Mouse (Mus musculus) ES-CJ7 (cell line): ENCODE data around the gene Asb13.
A peak's percentile ranks its signal among the peaks of the same experiment; 100 is the strongest.

Experiments
- DNase-seq: peaks from one replicate; pipeline ENCODE4 v3.0.0; 2011; ENCODE audit warnings: low read depth, low spot score

Gene Asb13

GRCm38 (mm10) chr13:3664241-3664640, 30.4 kb downstream of the Asb13 start:
- DNase-seq, result no peak

DNA sequence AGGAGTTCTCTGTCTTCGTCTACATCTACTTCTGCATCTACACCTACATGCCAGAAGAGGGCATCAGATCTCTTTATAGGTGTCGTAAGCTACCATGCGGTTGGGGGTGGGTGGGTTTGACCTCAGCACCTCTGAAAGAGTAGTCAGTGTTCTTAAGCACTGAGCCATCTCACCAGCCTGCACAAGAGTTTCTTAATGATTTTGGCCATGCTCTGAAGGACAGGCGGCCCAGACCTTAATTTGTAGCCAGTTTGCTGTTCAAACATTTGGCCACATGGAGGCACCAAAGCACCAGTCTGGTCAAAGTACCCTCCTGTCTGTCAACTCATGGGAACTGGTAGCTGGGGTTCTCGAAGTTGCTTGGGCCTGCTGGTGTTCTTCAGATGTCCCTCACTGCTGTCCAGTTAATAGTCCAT, 31.5 kb downstream of the Asb13 start:
- peak; percentile 69 for DNase-seq

DNA sequence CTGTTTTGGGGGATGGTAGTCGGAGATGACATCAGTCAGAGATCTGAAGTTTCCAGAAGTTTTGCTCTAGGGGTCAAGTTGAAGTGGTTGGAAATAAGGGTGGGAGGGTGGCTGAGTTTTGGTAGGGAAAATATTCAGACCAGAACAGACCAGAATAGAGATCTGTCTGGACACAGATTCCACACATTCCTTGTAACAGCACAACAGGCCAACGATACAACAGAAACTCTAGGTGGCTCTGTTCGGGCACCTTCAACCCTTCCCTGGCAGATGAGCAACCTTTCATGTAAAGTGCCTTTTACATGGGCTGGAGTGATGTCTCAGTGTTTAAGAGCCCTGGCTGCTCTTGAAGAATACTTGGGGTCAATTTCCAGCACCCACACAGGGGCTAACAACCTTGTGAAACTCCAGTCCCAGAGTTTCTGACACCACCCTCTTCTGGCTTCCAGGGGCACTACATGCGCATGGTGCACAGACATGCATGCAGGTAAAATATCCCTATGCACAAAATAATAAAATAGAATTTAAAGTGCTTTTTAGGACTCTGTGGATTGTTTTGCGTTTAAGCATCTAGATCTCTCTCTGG, 33.5 kb downstream of the Asb13 start:
- peak; percentile 6 for DNase-seq

DNA sequence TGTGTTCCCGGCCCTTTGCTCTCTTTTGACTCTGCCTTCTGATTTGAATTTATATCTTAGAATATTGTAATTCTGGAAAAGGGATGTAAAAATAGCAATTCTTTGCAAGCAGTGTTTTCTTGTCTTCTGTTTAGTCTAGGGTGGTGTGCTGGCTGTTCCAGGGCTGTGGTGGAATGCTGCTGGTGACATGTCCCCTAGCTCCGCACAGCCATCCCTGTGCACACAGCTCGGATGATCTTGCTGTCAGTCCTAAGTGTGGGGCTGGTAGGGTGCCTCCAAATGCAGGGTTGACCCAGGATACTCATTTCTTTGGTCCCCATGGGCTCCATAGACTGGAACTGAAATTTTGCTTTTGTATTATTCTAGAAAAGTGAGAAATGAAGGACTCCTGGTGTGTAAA, 34.2 kb downstream of the Asb13 start:
- no peak for DNase-seq

DNA sequence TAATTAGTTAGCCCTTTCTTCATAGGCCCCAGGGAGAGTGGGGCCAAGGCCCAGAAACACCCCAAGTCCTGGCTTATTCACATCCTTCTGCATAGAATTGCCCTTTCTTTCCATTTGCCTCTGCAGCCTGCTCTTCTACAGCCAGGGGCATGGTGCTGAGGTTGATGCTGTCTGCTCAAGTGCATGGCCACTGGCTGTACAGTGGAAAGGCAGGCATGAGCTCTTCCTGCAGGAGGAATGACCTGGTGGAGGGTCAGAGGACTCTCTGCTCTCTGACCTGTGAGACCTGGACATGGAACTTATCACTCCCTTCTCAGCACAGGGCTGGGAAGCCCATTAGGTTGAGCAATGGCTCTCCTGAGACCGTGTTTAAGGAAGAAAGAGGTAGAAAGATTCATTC, 35.8 kb downstream of the Asb13 start:
- DNase-seq, result no peak

DNA sequence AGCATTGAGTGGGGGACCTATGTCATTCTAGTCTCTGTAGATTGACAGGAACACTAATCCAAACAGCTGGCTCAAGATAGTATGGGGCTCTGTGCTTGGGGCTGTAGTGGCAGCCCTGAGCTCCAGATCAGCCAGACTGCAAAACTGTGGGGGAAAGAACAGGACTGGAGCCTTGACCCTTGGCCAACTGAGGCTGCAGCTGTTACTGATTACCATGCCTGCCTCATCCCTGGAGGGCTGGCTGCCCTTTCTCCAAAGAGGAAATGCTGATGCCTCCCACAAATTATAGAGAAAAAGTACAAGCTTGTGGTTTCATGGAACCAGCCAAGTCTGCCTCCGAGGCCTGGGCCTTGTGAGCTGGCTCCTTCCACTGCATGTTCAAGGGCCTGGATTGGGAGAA, 36.2 kb downstream of the Asb13 start:
- no peak for DNase-seq

GRCm38 (mm10) chr13:3673151-3673550, 39.3 kb downstream of the Asb13 start:
- DNase-seq, result no peak

DNA sequence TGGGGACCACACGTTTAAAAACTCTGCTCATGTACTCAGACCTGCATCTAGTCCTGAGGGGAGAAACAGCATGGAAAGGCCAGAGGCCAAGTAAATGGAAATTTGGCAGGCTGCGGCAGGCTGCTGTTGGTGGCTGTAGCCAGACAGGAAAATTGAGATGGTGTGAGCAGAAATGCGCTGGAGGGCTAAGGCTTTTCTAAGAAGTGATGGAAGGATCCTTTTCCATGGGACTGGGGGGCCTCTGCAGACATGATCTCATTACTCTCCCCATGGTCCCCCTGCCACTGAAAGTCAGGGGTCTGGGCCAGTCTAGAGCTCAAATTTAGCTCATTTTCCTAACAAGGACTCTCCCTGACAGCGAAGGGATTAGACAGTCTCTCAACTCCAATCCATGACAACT, 39.8 kb downstream of the Asb13 start:
- no peak for DNase-seq

- DNase-seq, result no peak
Observed at GRCm38 (mm10) chr13:3675855-3676254, 42.0 kb downstream of the Asb13 start.

DNA sequence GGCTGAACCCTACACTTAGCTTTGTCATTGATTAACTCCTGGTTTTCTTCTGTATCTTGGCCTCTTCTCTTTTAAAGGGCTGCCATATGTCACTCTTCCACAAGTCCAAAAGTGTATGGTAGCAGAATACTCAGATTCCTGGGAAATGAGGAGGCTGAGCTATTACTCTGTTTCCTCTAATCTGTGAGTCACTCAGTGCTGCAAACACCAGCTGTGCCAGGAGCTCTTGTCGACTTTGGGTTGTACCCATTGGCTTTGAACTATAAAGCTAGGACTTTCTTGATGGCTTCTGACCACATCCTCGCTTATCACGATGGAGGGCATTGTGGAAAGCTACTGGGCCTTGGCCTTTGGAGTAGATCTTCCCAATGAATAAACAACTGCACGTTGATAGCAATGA, 45.3 kb downstream of the Asb13 start:
- no peak for DNase-seq

GRCm38 (mm10) chr13:3686306-3686705, 52.5 kb downstream of the Asb13 start:
- no peak for DNase-seq

GRCm38 (mm10) chr13:3694599-3695343, 60.9 kb downstream of the Asb13 start:
- DNase-seq, result peak; percentile 18

GRCm38 (mm10) chr13:3696977-3697735, 63.3 kb downstream of the Asb13 start:
- DNase-seq, result no peak

- DNase-seq, result no peak
Observed at GRCm38 (mm10) chr13:3700752-3701151, 66.9 kb downstream of the Asb13 start.
